Mouse (Mus musculus): ENCODE measurements around the gene Sarm1. TPM values are rescaled to one million over a fixed set of nuclear protein-coding genes. Genes with fewer than 3 reads are reported as not detected.

The Sarm1 gene
- polyA plus RNA-seq (2014; fragmentation: Nextera tagmentation; extraction: Ambion mirVana), result 34.9 and 45.6 TPM in 2 replicates

GRCm38 (mm10) chr11:78497544-78498522 lies at the start of gene Sarm1:
Gene Sarm1 (minus strand): TSS chr11:78497754.
- peak within 1 kb of the TSS; percentile 92 for H3K9ac ChIP-seq (ENCODE audit: low read length)
- peak; percentile 97 for ATAC-seq
- peak within 1 kb of the TSS; percentile 82 for H3K4me2 ChIP-seq (ENCODE audit: low read length)
- whole genome bisulfite sequencing, result 3% methylated on average over 36 of the region's 36 CpGs
- peak within 1 kb of the TSS; percentile 87 for H3K4me3 ChIP-seq (ENCODE audit: low read depth, low read length)
- H3K4me1 ChIP-seq (ENCODE audit: control insufficient read depth, insufficient read depth, low read length), result peaks cover 12% of the 10 kb centered on the region
- H3K27me3 ChIP-seq (replicated peaks; ENCODE audit: control insufficient read depth, insufficient read depth, low read length), result no peaks in the 10 kb centered on the region
- no peaks in the 10 kb centered on the region for H3K36me3 ChIP-seq (ENCODE audit: control insufficient read depth, insufficient read depth, low read length)
- no peaks in the 10 kb centered on the region for H3K9me3 ChIP-seq (replicated peaks; ENCODE audit: control insufficient read depth, low read length)
- peak within 1 kb of the TSS; percentile 91 for H3K27ac ChIP-seq (ENCODE audit: low read depth, low read length)
- peak; percentile 99 for DNase-seq (ENCODE audit: low spot score)

- Histone ChIP-seq H3K4me1 (ENCODE audit: control insufficient read depth, insufficient read depth, low read length) (peaks cover 13% of the 10 kb centered on the region; the same call in 1 of the 2 replicates), H3K9ac (ENCODE audit: low read length) (no peak overlapping the region), H3K4me2 (ENCODE audit: low read length) (no peak overlapping the region), H3K36me3 (ENCODE audit: control insufficient read depth, insufficient read depth, low read length) (peaks cover 41% of the 10 kb centered on the region), H3K27me3 (replicated peaks; ENCODE audit: control insufficient read depth, insufficient read depth, low read length) (no peaks in the 10 kb centered on the region), H3K9me3 (replicated peaks; ENCODE audit: control insufficient read depth, low read length) (no peaks in the 10 kb centered on the region), H3K27ac (ENCODE audit: low read depth, low read length) (no peak overlapping the region), H3K4me3 (ENCODE audit: low read depth, low read length) (no peak overlapping the region)
- WGBS, result 69% methylated on average over 8 of the region's 8 CpGs
- ATAC-seq (no peak), DNase-seq (ENCODE audit: low spot score) (no peak)
Observed at GRCm38 (mm10) chr11:78545181-78545580, 47.6 kb upstream of the Sarm1 start.

GRCm38 (mm10) chr11:78544449-78545111 lies 47.0 kb upstream of the Sarm1 start:
- Histone ChIP-seq H3K27ac (ENCODE audit: low read depth, low read length) (no peak overlapping the region), H3K27me3 (replicated peaks; ENCODE audit: control insufficient read depth, insufficient read depth, low read length) (no peaks in the 10 kb centered on the region), H3K9ac (ENCODE audit: low read length) (no peak overlapping the region), H3K36me3 (ENCODE audit: control insufficient read depth, insufficient read depth, low read length) (peaks cover 47% of the 10 kb centered on the region), H3K4me2 (ENCODE audit: low read length) (no peak overlapping the region), H3K4me1 (ENCODE audit: control insufficient read depth, insufficient read depth, low read length) (peaks cover 8% of the 10 kb centered on the region; the same call in 1 of the 2 replicates), H3K4me3 (ENCODE audit: low read depth, low read length) (no peak overlapping the region), H3K9me3 (replicated peaks; ENCODE audit: control insufficient read depth, low read length) (no peaks in the 10 kb centered on the region)
- ATAC-seq (no peak), DNase-seq (ENCODE audit: low spot score) (no peak)
- 94% methylated on average over 7 of the region's 7 CpGs for WGBS

GRCm38 (mm10) chr11:78540358-78540757 lies 42.8 kb upstream of the Sarm1 start:
- Histone ChIP-seq H3K27me3 (replicated peaks; ENCODE audit: control insufficient read depth, insufficient read depth, low read length) (no peaks in the 10 kb centered on the region), H3K9me3 (replicated peaks; ENCODE audit: control insufficient read depth, low read length) (no peaks in the 10 kb centered on the region), H3K4me2 (ENCODE audit: low read length) (no peak overlapping the region), H3K4me1 (ENCODE audit: control insufficient read depth, insufficient read depth, low read length) (peaks cover 5% of the 10 kb centered on the region), H3K4me3 (ENCODE audit: low read depth, low read length) (no peak overlapping the region), H3K36me3 (ENCODE audit: control insufficient read depth, insufficient read depth, low read length) (peaks cover 53% of the 10 kb centered on the region), H3K9ac (ENCODE audit: low read length) (no peak overlapping the region), H3K27ac (ENCODE audit: low read depth, low read length) (no peak overlapping the region)
- WGBS, result 93% methylated on average over 3 of the region's 3 CpGs
- ATAC-seq (no peak), DNase-seq (ENCODE audit: low spot score) (no peak)

- peak overlapping the region; percentile 79 for H3K27ac ChIP-seq (ENCODE audit: low read depth, low read length)
Observed at GRCm38 (mm10) chr11:78536690-78537084, 39.1 kb upstream of the Sarm1 start.

DNA sequence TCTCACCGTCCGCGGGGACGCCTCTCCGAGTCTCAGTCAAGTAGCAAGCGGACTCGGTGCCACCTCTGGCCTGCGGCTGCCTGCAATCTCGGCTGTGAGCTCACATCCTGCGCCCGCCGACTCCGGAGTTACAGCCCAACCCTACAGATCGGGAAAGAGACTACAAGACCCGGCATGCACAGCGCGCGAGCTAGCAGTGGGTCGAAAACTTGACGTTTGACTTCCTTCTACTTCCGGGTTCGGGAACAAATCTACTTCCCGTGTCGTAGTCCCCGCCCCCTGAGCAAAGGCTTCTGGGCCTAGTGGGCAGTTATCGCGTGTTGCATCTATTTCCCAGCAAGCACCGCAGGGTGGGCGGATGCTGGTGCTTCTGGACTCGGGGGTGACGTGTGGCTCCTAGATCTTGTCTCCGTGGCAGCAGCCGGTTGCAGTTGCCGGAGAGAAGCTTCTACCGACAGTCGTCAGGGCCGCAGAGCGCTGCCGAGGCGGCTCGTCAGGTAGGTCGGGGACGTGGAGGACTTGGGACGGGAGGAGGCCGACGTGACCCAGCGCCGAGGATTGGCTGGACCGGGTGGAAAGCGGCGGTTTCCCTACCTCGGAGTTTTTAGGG lies 38.6 kb upstream of the Sarm1 start, which contains the start of the genes Tnfaip1 and Ift20:
Tnfaip1 (minus strand) TSS at position 253 of the 610 bp plus-strand sequence.
Ift20 (plus strand) TSS at position 282 of the 610 bp plus-strand sequence.
- peak; percentile 99 for ATAC-seq
- H3K27me3 ChIP-seq (replicated peaks; ENCODE audit: control insufficient read depth, insufficient read depth, low read length), result no peaks in the 10 kb centered on the region
- H3K9me3 ChIP-seq (replicated peaks; ENCODE audit: control insufficient read depth, low read length), result no peaks in the 10 kb centered on the region
- H3K9ac ChIP-seq (ENCODE audit: low read length), result peak within 1 kb of the TSS; percentile 85
- peaks cover 26% of the 10 kb centered on the region for H3K36me3 ChIP-seq (ENCODE audit: control insufficient read depth, insufficient read depth, low read length)
- H3K4me1 ChIP-seq (ENCODE audit: control insufficient read depth, insufficient read depth, low read length), result peaks cover 12% of the 10 kb centered on the region
- peak; percentile 100 for DNase-seq (ENCODE audit: low spot score)
- H3K4me3 ChIP-seq (ENCODE audit: low read depth, low read length), result peak within 1 kb of the TSS; percentile 76
- H3K27ac ChIP-seq (ENCODE audit: low read depth, low read length), result peak within 1 kb of the TSS; percentile 89
- under 1% methylated on average over 52 of the region's 52 CpGs for WGBS
- H3K4me2 ChIP-seq (ENCODE audit: low read length), result peak within 1 kb of the TSS; percentile 90

More at GRCm38 (mm10) chr11:78536690-78537084, 39.1 kb upstream of the Sarm1 start:
- DNase-seq (ENCODE audit: low spot score) (no peak), ATAC-seq (no peak)
- peak overlapping the region; percentile 85 for H3K9ac ChIP-seq (ENCODE audit: low read length)
- peaks cover 31% of the 10 kb centered on the region for H3K36me3 ChIP-seq (ENCODE audit: control insufficient read depth, insufficient read depth, low read length)
- peaks cover 12% of the 10 kb centered on the region for H3K4me1 ChIP-seq (ENCODE audit: control insufficient read depth, insufficient read depth, low read length)
- WGBS, result 4% methylated on average over 14 of the region's 14 CpGs
- no peaks in the 10 kb centered on the region for H3K9me3 ChIP-seq (replicated peaks; ENCODE audit: control insufficient read depth, low read length)
- H3K27me3 ChIP-seq (replicated peaks; ENCODE audit: control insufficient read depth, insufficient read depth, low read length), result no peaks in the 10 kb centered on the region
- H3K4me3 ChIP-seq (ENCODE audit: low read depth, low read length), result peak overlapping the region; percentile 76
- H3K4me2 ChIP-seq (ENCODE audit: low read length), result peak overlapping the region; percentile 90

DNA sequence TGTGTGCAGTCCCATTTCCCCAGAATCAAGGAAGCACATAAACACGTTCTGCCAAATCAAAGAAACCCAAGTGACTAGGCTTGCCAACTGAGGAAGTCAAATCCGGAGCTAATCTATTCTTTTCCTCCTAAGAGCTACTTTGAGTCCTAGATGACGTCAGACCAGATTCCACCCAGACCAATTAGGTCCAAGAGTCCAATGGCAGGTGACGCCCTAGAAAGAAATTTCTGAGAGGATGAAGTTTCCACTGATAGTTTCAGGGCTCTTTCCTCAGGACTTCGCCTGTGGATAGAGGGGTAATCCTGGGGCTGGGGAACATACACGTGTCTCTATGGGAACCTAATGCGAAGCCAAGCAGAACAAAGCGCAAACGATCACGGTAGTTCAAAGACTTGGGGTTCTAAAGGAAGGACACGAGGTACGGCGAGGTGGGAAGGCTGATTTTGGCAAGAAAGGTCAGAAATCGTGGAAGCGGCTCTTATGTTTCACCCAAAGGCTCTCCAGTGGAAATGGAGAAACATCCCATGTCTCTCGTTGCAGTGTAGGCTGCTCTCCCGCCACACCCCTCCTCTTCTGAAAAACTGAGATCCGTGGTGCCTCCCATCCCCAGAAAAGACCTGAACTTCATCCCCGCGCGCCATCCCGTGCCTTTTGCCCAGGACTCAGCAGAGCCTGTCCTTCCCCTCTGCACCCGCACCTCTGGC lies 38.0 kb upstream of the Sarm1 start:
- no peaks in the 10 kb centered on the region for H3K27me3 ChIP-seq (replicated peaks; ENCODE audit: control insufficient read depth, insufficient read depth, low read length)
- H3K4me3 ChIP-seq (ENCODE audit: low read depth, low read length), result peak overlapping the region; percentile 76
- peak; percentile 10 for ATAC-seq
- peak overlapping the region; percentile 62 for H3K4me2 ChIP-seq (ENCODE audit: low read length)
- peaks cover 22% of the 10 kb centered on the region for H3K36me3 ChIP-seq (ENCODE audit: control insufficient read depth, insufficient read depth, low read length)
- H3K9me3 ChIP-seq (replicated peaks; ENCODE audit: control insufficient read depth, low read length), result no peaks in the 10 kb centered on the region
- WGBS, result under 1% methylated on average over 23 of the region's 23 CpGs
- H3K9ac ChIP-seq (ENCODE audit: low read length), result peak overlapping the region; percentile 79
- H3K27ac ChIP-seq (ENCODE audit: low read depth, low read length), result peak overlapping the region; percentile 89
- DNase-seq (ENCODE audit: low spot score), result peak; percentile 55
- H3K4me1 ChIP-seq (ENCODE audit: control insufficient read depth, insufficient read depth, low read length), result peaks cover 12% of the 10 kb centered on the region

DNA sequence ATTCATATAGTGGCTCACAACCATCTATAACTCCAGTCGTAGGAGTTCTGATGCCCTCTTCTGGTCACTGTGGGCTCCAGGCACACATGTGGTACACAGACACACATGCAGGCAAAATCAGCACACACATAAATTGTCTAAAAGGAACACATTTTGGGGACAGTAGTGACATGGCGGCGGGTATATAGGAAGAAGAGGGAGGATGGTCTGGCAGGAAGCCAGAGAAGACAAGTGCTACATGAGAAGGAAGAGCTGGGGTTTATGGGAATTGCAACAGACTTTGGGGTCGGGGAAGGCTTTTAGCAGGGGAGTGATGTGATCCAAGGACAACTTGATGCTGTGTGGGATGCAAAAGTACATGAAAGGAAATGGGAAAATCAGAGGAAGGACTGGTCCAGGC lies 37.0 kb upstream of the Sarm1 start:
- Histone ChIP-seq H3K4me1 (ENCODE audit: control insufficient read depth, insufficient read depth, low read length) (peaks cover 12% of the 10 kb centered on the region), H3K36me3 (ENCODE audit: control insufficient read depth, insufficient read depth, low read length) (peaks cover 18% of the 10 kb centered on the region), H3K4me3 (ENCODE audit: low read depth, low read length) (no peak overlapping the region), H3K9ac (ENCODE audit: low read length) (no peak overlapping the region), H3K27ac (ENCODE audit: low read depth, low read length) (no peak overlapping the region), H3K4me2 (ENCODE audit: low read length) (peak overlapping the region; percentile 62), H3K27me3 (replicated peaks; ENCODE audit: control insufficient read depth, insufficient read depth, low read length) (no peaks in the 10 kb centered on the region), H3K9me3 (replicated peaks; ENCODE audit: control insufficient read depth, low read length) (no peaks in the 10 kb centered on the region)
- WGBS, result 91% methylated on average over 4 of the region's 4 CpGs
- DNase-seq (ENCODE audit: low spot score) (no peak), ATAC-seq (no peak)
